Mouse (Mus musculus) hindbrain, embryonic 14.5 days (tissue): Measurements from ENCODE around the gene Gm10073. TPM values are rescaled to one million over a fixed set of nuclear protein-coding genes. Genes with fewer than 3 reads are reported as not detected.
"Not testable (repeated sequence)": the region's sequence is repeated elsewhere in the genome, so short reads cannot be mapped to it uniquely, and the experiment has no call there.

Experiments used
- ATAC-seq: fragments of 200-750 bp; cut with Nextera tagmentation; 2 replicates; pipeline ENCODE4 v1.8.0; 2017; ENCODE audit warnings: moderate number of reproducible peaks, mild to moderate bottlenecking, moderate TSS enrichment, moderate library complexity; ENCODE audit not compliant: low FRiP score
- DNase-seq: peaks from one replicate; pipeline ENCODE4 v3.0.0-alpha.2; 2015; ENCODE audit warnings: low spot score
- H3K27ac ChIP-seq: fragments of 300-500 bp; sonication (generic); 2 replicates; pipeline ENCODE4 v1.5.1; 2014; ENCODE audit warnings: mild to moderate bottlenecking, moderate library complexity
- H3K27me3 ChIP-seq: fragments of 300-500 bp; sonication (generic); 2 replicates; pipeline ENCODE4 v1.6.1; 2014; ENCODE audit warnings: mild to moderate bottlenecking, low read length, mixed read lengths; ENCODE audit not compliant: control insufficient read depth, insufficient read depth
- H3K36me3 ChIP-seq: fragments of 300-500 bp; sonication (generic); replicated peaks from 2 replicates; pipeline ENCODE4 v1.6.1; 2014; ENCODE audit not compliant: control insufficient read depth, insufficient read depth
- H3K4me1 ChIP-seq: fragments of 300-500 bp; sonication (generic); replicated peaks from 2 replicates; pipeline ENCODE4 v1.6.1; 2014; ENCODE audit warnings: antibody characterized with exemption, low read length, mixed read lengths; ENCODE audit not compliant: control insufficient read depth, insufficient read depth
- H3K4me2 ChIP-seq: fragments of 300-500 bp; sonication (generic); replicated peaks from 2 replicates; pipeline ENCODE4 v1.6.1; 2014; ENCODE audit warnings: mild to moderate bottlenecking, moderate library complexity
- H3K4me3 ChIP-seq: fragments of 300-500 bp; sonication (generic); replicated peaks from 2 replicates; pipeline ENCODE4 v1.5.1; 2014; ENCODE audit warnings: mild to moderate bottlenecking, low read length
- H3K9ac ChIP-seq: fragments of 300-500 bp; sonication (generic); 2 replicates; pipeline ENCODE4 v1.6.1; 2014
- H3K9me3 ChIP-seq: fragments of 300-500 bp; sonication (generic); 2 replicates; pipeline ENCODE4 v1.6.1; 2016; ENCODE audit warnings: low read length; ENCODE audit not compliant: control insufficient read depth
- WGBS: fragments of 180-500 bp; shearing (Covaris S2); extraction: QIAGEN DNeasy Blood & Tissue Kit; methylation state at CpG from one replicate; pipeline ENCODE4 v1.1.7; 2014; 5-methylcytosine and 5-hydroxymethylcytosine counted together
- polyA plus RNA-seq: library from polyadenylated mRNA; unstranded; fragments of >200 nt; fragmentation: Nextera tagmentation; extraction: Ambion mirVana; gene quantifications from 2 replicates; pipeline ENCODE4 v1.2.1, GENCODE M21; 2014

Gm10073 gene
- 5.8 and 7.5 TPM in 2 replicates for polyA plus RNA-seq

DNA sequence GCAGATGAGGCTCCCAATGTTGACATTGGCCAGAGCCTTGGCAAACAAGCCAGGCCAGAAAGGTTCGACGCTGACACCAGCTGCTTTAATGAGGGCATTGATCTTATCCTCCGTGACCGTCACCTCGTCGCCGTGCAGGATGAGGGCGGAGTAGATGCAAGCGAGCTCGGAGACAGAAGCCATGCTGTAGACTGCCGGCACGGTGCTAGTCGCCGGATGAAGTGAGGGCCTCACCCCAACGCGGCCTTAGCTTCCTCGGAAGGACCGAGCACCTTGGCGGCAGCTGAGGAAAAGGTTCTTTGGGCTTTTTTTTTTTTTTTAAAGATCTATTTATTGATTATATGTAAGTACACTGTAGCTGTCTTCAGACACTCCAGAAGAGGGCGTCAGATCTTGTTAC lies at the start of gene Gm10073:
Gene Gm10073 (minus strand): TSS at position 294 of the 400 bp plus-strand sequence.
- DNase-seq, ATAC-seq, H3K9ac ChIP-seq, H3K9me3 ChIP-seq, H3K4me2 ChIP-seq, H3K4me3 ChIP-seq, H3K36me3 ChIP-seq, H3K27ac ChIP-seq, H3K27me3 ChIP-seq, H3K4me1 ChIP-seq: not testable (repeated sequence)
- 52% methylated on average over 20 of the region's 20 CpGs for WGBS

DNA sequence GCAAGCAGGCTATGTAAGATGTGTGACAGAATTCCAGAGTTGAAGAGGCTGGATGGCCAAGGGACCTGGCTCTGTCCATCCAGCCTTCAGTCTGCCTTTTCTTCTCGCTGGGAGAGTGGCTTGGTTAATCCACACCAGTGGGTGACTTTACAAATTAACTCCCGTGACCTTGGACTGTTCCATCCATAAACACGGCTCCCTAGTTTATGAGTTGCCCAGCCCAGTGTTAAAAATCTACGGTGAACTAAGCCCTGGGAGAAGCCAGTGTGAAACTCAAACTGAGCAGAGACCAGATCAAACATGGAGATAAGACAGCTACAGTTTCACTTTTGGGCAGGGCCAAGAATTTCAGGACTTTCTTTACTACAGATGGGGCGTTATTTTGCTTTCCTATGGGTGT lies 49.8 kb upstream of the Gm10073 start:
- Histone ChIP-seq H3K4me3 (no peak overlapping the region), H3K36me3 (no peaks in the 10 kb centered on the region), H3K4me2 (no peak overlapping the region), H3K4me1 (no peaks in the 10 kb centered on the region), H3K27me3 (no peaks in the 10 kb centered on the region), H3K9ac (no peak overlapping the region), H3K9me3 (no peaks in the 10 kb centered on the region), H3K27ac (no peak overlapping the region)
- ATAC-seq (no peak), DNase-seq (no peak)
- WGBS: 76% methylated on average over 5 of the region's 5 CpGs

DNA sequence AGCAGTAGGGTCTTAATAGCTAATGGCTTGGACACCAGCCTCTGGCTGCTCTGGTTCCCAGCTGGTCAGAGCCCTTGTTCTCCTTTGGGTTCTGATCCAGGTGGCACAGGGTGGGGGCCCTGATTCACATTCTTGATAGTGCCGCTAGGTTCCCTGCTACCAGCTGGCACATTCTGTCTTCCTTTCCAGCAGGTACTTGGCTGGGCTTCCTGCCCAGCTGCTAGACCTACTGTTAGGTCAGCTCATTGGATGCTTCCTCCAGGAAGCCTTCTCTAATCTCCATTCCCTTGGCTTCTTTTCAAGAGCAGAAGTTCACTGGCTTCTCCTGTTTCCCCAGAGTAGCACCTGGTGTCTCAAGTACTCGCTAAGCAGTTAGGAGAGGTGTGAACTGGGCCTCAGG lies 47.2 kb upstream of the Gm10073 start:
- Histone ChIP-seq H3K27me3 (no peaks in the 10 kb centered on the region), H3K27ac (no peak overlapping the region), H3K4me3 (no peak overlapping the region), H3K36me3 (no peaks in the 10 kb centered on the region), H3K9ac (no peak overlapping the region), H3K9me3 (no peaks in the 10 kb centered on the region), H3K4me1 (no peaks in the 10 kb centered on the region), H3K4me2 (no peak overlapping the region)
- WGBS: 81% methylated on average over 2 of the region's 2 CpGs
- ATAC-seq (no peak), DNase-seq (no peak)

DNA sequence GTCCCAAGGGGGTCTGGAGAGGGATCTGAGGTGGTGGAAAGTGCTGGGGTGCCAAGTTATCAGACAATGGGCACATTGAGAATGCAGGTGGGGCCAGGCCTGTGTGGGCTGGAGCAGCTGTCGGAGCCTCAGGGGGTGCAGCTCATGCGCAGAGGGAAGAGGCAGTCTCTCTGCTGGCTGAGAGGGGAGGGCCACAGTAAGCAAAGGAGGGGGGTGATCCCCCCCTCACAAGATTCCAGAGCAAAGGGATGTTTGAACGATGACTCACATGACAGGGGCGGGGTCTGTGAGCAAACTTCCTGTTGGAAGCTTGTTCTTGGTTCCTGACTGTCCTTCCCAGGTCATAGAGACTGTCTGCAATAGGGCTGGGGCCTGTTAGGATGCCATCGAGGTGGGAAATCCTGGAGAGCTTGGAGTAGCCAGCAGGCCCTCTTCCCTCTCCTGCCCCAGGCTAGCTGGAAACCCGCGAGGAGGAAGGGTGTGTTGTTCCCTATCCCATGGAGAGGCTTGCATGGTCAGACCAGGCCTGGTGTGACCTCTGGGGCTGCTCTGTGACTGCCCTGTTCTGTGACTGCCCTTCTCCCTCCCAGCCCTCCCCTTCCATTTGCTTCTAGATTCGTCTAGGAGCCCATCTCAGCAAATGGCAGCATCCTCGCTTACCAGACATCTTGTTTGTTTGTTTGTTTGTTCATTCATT lies 46.4 kb upstream of the Gm10073 start:
- Histone ChIP-seq H3K4me2 (no peak overlapping the region), H3K9ac (no peak overlapping the region), H3K27ac (no peak overlapping the region), H3K9me3 (no peaks in the 10 kb centered on the region), H3K4me1 (no peaks in the 10 kb centered on the region), H3K27me3 (no peaks in the 10 kb centered on the region), H3K36me3 (no peaks in the 10 kb centered on the region), H3K4me3 (no peak overlapping the region)
- ATAC-seq (no peak; the same call in 1 of the 2 replicates), DNase-seq (no peak)
- 59% methylated on average over 9 of the region's 9 CpGs for WGBS

DNA sequence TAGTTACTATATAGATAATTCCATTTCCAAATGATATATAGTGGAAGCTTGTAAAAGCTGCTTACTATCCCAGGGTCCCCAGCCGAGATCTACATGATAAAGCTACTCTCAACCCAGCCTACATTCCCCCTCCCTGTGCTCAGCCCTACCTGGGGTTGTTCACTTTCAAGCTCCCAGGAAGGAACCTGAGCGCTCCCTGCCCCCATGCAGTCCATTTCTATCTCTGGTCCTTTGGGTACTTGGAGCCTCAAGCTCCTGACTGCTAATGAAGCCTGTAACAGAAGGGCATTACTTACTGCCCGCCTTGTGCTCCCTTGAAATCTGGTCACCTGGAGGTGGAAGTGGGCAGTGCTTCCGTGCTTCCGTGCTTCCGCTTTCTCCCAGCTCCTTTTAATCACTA lies 45.1 kb upstream of the Gm10073 start:
- Histone ChIP-seq H3K27me3 (no peaks in the 10 kb centered on the region), H3K4me2 (no peak overlapping the region), H3K4me1 (no peaks in the 10 kb centered on the region), H3K27ac (no peak overlapping the region), H3K36me3 (no peaks in the 10 kb centered on the region), H3K9ac (no peak overlapping the region), H3K4me3 (no peak overlapping the region), H3K9me3 (no peaks in the 10 kb centered on the region)
- ATAC-seq: no peak
- DNase-seq: no peak
- 57% methylated on average over 6 of the region's 6 CpGs for WGBS

DNA sequence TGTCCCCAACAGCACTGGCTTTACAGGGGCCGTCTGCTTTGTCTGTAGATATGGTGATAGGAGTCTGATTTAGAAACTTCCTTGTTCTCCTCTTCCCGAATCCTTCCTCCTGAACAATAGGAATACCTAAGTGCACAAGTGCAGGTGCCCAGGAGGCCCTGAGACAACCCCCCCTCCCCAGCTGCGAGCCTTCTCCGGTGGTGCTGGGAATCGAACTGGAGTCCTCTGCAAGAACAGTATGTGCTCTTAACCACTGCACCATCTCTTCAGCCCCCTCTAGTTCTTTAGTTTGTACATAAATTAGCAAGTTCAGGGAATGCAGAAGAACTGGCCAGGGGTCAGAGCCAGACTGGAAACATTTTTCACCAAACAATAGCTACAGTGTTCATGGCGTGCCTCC lies 44.6 kb upstream of the Gm10073 start:
- Histone ChIP-seq H3K9me3 (no peaks in the 10 kb centered on the region), H3K4me3 (no peak overlapping the region), H3K27me3 (no peaks in the 10 kb centered on the region), H3K9ac (no peak overlapping the region), H3K36me3 (no peaks in the 10 kb centered on the region), H3K27ac (no peak overlapping the region), H3K4me2 (no peak overlapping the region), H3K4me1 (no peaks in the 10 kb centered on the region)
- no peak for ATAC-seq
- WGBS: 84% methylated on average over 6 of the region's 6 CpGs
- DNase-seq: no peak

DNA sequence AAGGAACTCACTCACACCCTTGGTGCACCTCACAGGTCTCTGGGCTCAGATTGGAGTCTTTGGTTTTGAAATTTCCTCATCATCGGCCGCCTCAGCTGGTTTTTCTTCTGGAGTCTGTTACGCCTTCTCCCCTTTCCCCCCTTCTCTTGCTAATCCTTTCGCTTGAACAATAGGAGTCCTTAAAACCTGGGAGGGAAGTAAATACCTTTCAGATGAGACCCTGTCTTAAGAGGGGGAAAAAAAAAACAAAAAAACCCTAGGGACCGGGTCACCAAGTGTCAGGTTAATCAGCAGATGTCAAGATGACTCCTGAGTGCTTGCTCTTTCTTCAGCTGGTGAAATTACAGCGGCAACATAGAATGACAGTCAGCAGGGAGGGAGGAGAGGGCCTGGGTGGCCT lies 43.9 kb upstream of the Gm10073 start:
- H3K4me2 ChIP-seq: no peak overlapping the region
- no peaks in the 10 kb centered on the region for H3K4me1 ChIP-seq
- no peaks in the 10 kb centered on the region for H3K27me3 ChIP-seq
- no peak overlapping the region for H3K27ac ChIP-seq
- no peaks in the 10 kb centered on the region for H3K36me3 ChIP-seq
- DNase-seq (no peak), ATAC-seq (no peak)
- no peak overlapping the region for H3K9ac ChIP-seq
- WGBS: 38% methylated on average over 6 of the region's 6 CpGs
- no peaks in the 10 kb centered on the region for H3K9me3 ChIP-seq
- H3K4me3 ChIP-seq: no peak overlapping the region

DNA sequence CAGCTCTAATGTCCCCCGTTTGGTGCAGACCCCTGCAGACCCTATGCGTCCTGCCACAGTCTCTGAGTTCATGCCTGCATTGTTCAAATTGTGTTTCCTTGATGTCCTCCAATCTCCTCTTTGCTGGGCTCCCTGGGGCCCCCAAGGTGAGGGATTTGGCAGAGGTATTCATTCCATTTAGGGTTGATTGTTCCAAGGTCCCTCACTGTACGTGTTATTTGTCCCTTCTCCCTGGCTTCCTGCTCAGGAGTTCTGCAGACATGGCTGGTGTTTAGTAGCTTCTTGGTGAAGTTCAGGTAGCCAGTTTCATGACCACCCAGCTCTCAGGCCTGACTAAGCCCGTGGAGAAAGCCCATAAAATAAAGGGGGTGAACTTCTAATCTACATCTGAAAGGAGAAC lies 43.4 kb upstream of the Gm10073 start:
- Histone ChIP-seq H3K9ac (no peak overlapping the region), H3K27ac (no peak overlapping the region), H3K4me2 (no peak overlapping the region), H3K27me3 (no peaks in the 10 kb centered on the region), H3K4me3 (no peak overlapping the region), H3K4me1 (no peaks in the 10 kb centered on the region), H3K36me3 (no peaks in the 10 kb centered on the region), H3K9me3 (no peaks in the 10 kb centered on the region)
- DNase-seq: no peak
- ATAC-seq: no peak
- WGBS: 50% methylated on average over 4 of the region's 4 CpGs

DNA sequence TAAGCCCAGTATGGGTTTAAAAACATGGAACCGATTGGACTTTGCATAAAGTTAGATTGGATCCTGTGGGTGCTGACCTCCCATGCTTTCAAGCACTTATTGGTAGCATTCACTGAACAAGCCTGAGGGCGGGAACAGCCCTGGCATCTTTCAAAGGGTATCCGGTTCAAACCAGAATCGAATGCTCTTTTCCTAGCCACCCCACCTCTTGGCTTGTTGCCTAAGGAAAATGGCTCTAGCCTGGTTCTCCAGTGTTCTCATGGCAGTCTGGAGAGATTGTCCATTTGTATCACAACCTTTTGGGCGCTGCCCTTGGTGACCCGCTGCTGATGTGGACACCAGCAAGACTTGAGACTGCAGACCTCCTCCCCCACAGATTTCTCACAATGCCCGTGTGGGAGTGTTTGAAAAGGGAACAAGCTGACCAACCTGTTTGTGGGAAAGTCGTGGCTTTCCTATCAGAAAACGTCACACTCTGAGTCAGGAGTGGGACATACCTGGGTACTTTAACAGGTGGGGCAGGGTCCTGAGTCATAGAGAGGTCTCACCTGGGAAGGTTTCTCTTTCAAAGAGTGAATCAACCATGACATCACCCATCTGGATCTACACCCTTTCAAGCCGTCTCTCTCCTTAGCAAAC lies 42.5 kb upstream of the Gm10073 start:
- Histone ChIP-seq H3K9ac (no peak overlapping the region), H3K27ac (no peak overlapping the region), H3K36me3 (no peaks in the 10 kb centered on the region), H3K27me3 (no peaks in the 10 kb centered on the region), H3K4me3 (no peak overlapping the region), H3K9me3 (no peaks in the 10 kb centered on the region), H3K4me2 (no peak overlapping the region), H3K4me1 (no peaks in the 10 kb centered on the region)
- DNase-seq (no peak), ATAC-seq (no peak)
- 85% methylated on average over 10 of the region's 10 CpGs for WGBS
